Mouse (Mus musculus): ENCODE measurements around the gene Khdc4. TPM values are rescaled to one million over a fixed set of nuclear protein-coding genes. Genes with fewer than 3 reads are reported as not detected.
A peak's percentile ranks its signal among the peaks of the same experiment; 100 is the strongest.

Gene Khdc4
- total and polyA plus RNA-seq, 3 experiments: 35.2 to 56.6 (median 53.6) TPM

DNA sequence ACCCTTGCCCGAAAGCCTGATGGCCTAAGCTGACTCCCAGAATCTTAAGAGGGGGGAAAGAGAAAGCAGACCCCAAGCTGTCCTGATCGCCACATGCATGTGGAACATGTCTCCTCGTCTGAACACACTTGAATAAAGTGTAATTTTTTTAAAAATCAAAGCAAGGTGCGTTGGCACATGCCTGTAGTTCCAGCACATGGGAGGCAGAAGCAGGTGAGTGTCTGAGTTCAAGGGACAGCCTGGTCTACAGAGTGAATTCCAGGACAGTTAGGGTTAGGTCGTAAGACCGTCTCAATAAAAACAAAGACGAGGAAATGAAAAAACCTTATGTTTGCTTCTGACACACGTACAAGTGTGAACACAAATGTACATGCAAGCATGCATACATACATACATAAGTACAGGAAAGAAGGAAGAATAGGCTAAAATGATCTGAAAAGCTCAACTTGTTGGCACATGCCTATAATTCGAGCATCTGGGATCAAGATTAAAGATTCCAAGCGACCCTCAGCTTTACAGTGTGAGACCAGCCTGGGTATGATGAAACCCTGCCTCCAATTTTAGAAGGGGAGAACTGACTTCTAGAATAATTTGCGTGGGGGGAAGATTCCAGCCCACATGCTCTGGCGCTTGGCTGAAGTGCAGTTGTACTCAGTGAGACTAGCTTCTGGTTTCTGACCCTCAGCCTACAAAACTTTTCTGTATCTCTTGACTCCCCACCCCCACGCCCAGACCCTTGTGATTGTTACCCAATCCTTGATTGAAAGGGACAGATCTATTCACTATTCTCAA is 34.7 kb upstream of the Khdc4 start:
- peaks cover 55 to 100% of the 10 kb centered on the region in 2 experiments for H3K4me1 ChIP-seq (ENCODE audit: control insufficient read depth in 1 of 2, insufficient read depth in 2 of 2)
- peak; percentile 61 for DNase-seq (ENCODE audit: extremely low read depth)
- H3K4me3 ChIP-seq (replicated peaks in 1 of 3; ENCODE audit: low read depth in 2 of 3, low read length in 2 of 3, poor library complexity in 1 of 3): no peak overlapping the region
- peak overlapping the region; percentile 52 for H3K4me2 ChIP-seq (ENCODE audit: insufficient read depth, low read depth, poor library complexity, severe bottlenecking)
- TF ChIP-seq USF1 (IDR thresholded peaks at IDR 0.05; ENCODE audit: low read depth, low read length) (no peak), NRF1 (IDR thresholded peaks at IDR 0.05; ENCODE audit: low read depth, low read length) (no peak), MEF2A (IDR thresholded peaks at IDR 0.05; ENCODE audit: borderline replicate concordance, low read depth, low read length) (peak; percentile 56; the same call in 1 of the 2 replicates), EP300 (IDR thresholded peaks at IDR 0.05; ENCODE audit: low read length) (peak; percentile 29; the same call in 1 of the 2 replicates), TBP (conservative IDR thresholded peaks at IDR 0.05; ENCODE audit: low read depth, low read length) (0 out of 2 replicates have a peak, but pooled peaks have one; percentile 30), POLR2A (IDR thresholded peaks at IDR 0.05; ENCODE audit: low read depth, low read length) (peak; percentile 25; the same call in 1 of the 2 replicates), SMC3 (IDR thresholded peaks at IDR 0.05; ENCODE audit: low read depth, low read length) (no peak), IRF4 (IDR thresholded peaks at IDR 0.05; ENCODE audit: low read depth, low read length) (no peak), ETS1 (conservative IDR thresholded peaks at IDR 0.05; ENCODE audit: low read depth, low read length) (no peak)
- no peaks in the 10 kb centered on the region for H3K79me2 ChIP-seq (replicated peaks; ENCODE audit: control insufficient read depth, extremely low read depth, insufficient read depth, poor library complexity, severe bottlenecking)
- no peaks in the 10 kb centered on the region for H3K9me3 ChIP-seq (replicated peaks; ENCODE audit: low read length)
- in situ Hi-C loops (cut with MboI; ENCODE audit: low pct_ligation_motif_present, low pct_unique_long_range_greater_than_20kb, low sequenced_read_pairs) (no loop called here), dilution Hi-C loops (cut with MboI; ENCODE audit: extremely low pct_ligation_motif_present, extremely low pct_unique_long_range_greater_than_20kb, low sequenced_read_pairs) (no loop called here)
- H3K36me3 ChIP-seq (replicated peaks in 1 of 2; ENCODE audit: control insufficient read depth in 1 of 2, insufficient read depth in 1 of 2, low read length in 1 of 2): peaks cover 12 to 14% of the 10 kb centered on the region in 2 experiments
- peak overlapping the region; percentile 92 for H3K27ac ChIP-seq (ENCODE audit: insufficient read depth, low read depth)
- H3K9ac ChIP-seq (ENCODE audit: insufficient read depth, low read depth): peak overlapping the region; percentile 57
- H3K27me3 ChIP-seq (replicated peaks): no peaks in the 10 kb centered on the region

DNA sequence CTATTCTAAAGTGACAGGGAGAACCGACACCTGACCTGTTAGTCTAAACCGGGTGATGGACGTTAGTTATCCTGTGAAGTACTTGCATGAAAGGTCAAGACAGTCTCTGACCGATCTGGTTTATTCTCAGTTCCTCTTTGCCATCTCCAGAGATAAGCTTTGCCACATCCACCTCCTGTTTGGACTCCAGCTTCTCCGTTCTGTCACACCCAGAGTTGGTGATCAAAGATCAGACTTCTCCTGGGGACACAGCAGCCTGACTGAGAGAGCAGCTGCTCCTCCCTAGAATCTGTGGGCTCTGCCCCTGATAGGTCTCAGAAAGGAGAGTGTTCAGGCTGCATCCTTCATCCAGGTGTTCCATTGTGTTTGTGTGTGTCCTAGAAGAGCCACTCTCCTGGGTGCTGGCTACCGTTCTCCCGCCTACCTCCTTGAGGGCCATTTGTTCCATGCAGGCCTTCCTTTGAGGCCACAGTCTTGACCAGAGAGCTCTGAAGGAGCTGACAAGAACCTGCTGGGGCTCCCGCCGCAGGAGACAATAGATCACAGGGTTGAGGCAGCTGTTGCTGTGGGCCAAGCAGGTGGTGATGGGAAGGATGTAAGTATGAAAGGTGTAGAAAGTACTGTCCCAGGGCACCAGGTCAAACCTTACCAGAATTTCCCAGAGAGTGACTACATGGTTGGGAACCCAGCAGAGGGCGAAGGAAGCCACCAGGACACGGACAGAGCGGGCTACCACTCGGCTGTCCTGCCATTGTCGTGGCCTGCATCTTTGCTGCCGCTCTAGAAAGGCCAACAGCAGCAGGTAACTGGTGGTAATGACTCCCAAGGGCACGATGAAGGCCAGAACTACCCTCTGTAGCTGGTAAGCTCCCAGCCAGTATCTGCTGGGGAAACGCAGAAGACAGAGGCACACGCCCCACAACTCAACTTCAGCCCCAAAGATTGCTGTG is 33.7 kb upstream of the Khdc4 start:
- in situ Hi-C loops (cut with MboI; ENCODE audit: low pct_ligation_motif_present, low pct_unique_long_range_greater_than_20kb, low sequenced_read_pairs) (no loop called here), dilution Hi-C loops (cut with MboI; ENCODE audit: extremely low pct_ligation_motif_present, extremely low pct_unique_long_range_greater_than_20kb, low sequenced_read_pairs) (no loop called here)
- H3K9me3 ChIP-seq (replicated peaks; ENCODE audit: low read length): no peaks in the 10 kb centered on the region
- H3K36me3 ChIP-seq (replicated peaks in 1 of 2; ENCODE audit: control insufficient read depth in 1 of 2, insufficient read depth in 1 of 2, low read length in 1 of 2): peaks cover 3 to 4% of the 10 kb centered on the region in 2 experiments
- H3K4me2 ChIP-seq (ENCODE audit: insufficient read depth, low read depth, poor library complexity, severe bottlenecking): peak overlapping the region; percentile 52; the same call in 1 of the 2 replicates
- H3K9ac ChIP-seq (ENCODE audit: insufficient read depth, low read depth): peak overlapping the region; percentile 57; the same call in 1 of the 2 replicates
- no peaks in the 10 kb centered on the region for H3K27me3 ChIP-seq (replicated peaks)
- no peaks in the 10 kb centered on the region for H3K79me2 ChIP-seq (replicated peaks; ENCODE audit: control insufficient read depth, extremely low read depth, insufficient read depth, poor library complexity, severe bottlenecking)
- H3K27ac ChIP-seq (ENCODE audit: insufficient read depth, low read depth): peak overlapping the region; percentile 92
- DNase-seq (ENCODE audit: extremely low read depth): peak; percentile 61
- peaks cover 55 to 95% of the 10 kb centered on the region in 2 experiments for H3K4me1 ChIP-seq (ENCODE audit: control insufficient read depth in 1 of 2, insufficient read depth in 2 of 2)
- H3K4me3 ChIP-seq (replicated peaks in 1 of 3; ENCODE audit: low read depth in 2 of 3, low read length in 2 of 3, poor library complexity in 1 of 3): peak overlapping the region in 1 of 3 experiments; percentile 21
- no peak for TF ChIP-seq CTCF (conservative IDR thresholded peaks at IDR 0.05 in 1 of 2, IDR thresholded peaks at IDR 0.05 in 1 of 2; ENCODE audit: low read depth in 2 of 2, low read length in 2 of 2)
- no peak for TF ChIP-seq MAFK (IDR thresholded peaks at IDR 0.05; ENCODE audit: insufficient replicate concordance, low read length)
- no peak for TF ChIP-seq UBTF (IDR thresholded peaks at IDR 0.05; ENCODE audit: low read depth, low read length)
- no peak for TF ChIP-seq ZC3H11A (IDR thresholded peaks at IDR 0.05; ENCODE audit: low read depth, low read length)
- TF ChIP-seq ELF1 (IDR thresholded peaks at IDR 0.05; ENCODE audit: low read depth, low read length): no peak
- no peak for TF ChIP-seq TBP (conservative IDR thresholded peaks at IDR 0.05; ENCODE audit: low read depth, low read length)
- no peak for TF ChIP-seq ZMIZ1 (IDR thresholded peaks at IDR 0.05; ENCODE audit: low read depth, low read length)
- TF ChIP-seq RCOR1 (conservative IDR thresholded peaks at IDR 0.05; ENCODE audit: low read depth, low read length): no peak
- TF ChIP-seq MEF2A (IDR thresholded peaks at IDR 0.05; ENCODE audit: borderline replicate concordance, low read depth, low read length): no peak
- TF ChIP-seq EP300 (IDR thresholded peaks at IDR 0.05; ENCODE audit: low read length): peak; percentile 90
- 0 out of 2 replicates have a peak, but pooled peaks have one; percentile 26 for TF ChIP-seq BHLHE40 (IDR thresholded peaks at IDR 0.05; ENCODE audit: low read depth, low read length)
- TF ChIP-seq NRF1 (IDR thresholded peaks at IDR 0.05; ENCODE audit: low read depth, low read length): no peak
- TF ChIP-seq USF2 (conservative IDR thresholded peaks at IDR 0.05; ENCODE audit: low read depth, low read length): no peak
- TF ChIP-seq MYC (IDR thresholded peaks at IDR 0.05; ENCODE audit: low read depth, low read length): no peak
- no peak for TF ChIP-seq MXI1 (IDR thresholded peaks at IDR 0.05; ENCODE audit: low read depth, low read length)
- peak; percentile 49; the same call in 1 of the 2 replicates for TF ChIP-seq TCF12 (IDR thresholded peaks at IDR 0.05; ENCODE audit: low read depth, low read length)
- no peak for TF ChIP-seq MAZ (IDR thresholded peaks at IDR 0.05; ENCODE audit: low read depth, low read length)
- no peak for TF ChIP-seq JUN (IDR thresholded peaks at IDR 0.05; ENCODE audit: insufficient read depth, low read depth, low read length)
- peak; percentile 94 for TF ChIP-seq IRF4 (IDR thresholded peaks at IDR 0.05; ENCODE audit: low read depth, low read length)
- no peak for TF ChIP-seq ZKSCAN1 (IDR thresholded peaks at IDR 0.05; ENCODE audit: borderline replicate concordance, low read depth, low read length)
- TF ChIP-seq SMC3 (IDR thresholded peaks at IDR 0.05; ENCODE audit: low read depth, low read length): no peak; the same call in 1 of the 2 replicates
- no peak for TF ChIP-seq HCFC1 (IDR thresholded peaks at IDR 0.05; ENCODE audit: low read depth, low read length)
- TF ChIP-seq RAD21 (IDR thresholded peaks at IDR 0.05; ENCODE audit: low read depth, low read length): no peak

Measured in CH12.LX (cell line).